Mouse (Mus musculus) thymus, adult 2 months (tissue): ENCODE results near the gene Tmem33. TPM values are rescaled to one million over a fixed set of nuclear protein-coding genes. Genes with fewer than 3 reads are reported as not detected.
A peak's percentile ranks its signal among the peaks of the same experiment; 100 is the strongest.

Experiments
- DNase-seq: peaks from one replicate; pipeline ENCODE4 v3.0.0; 2021
- H3K27ac ChIP-seq: fragments of 200-500 bp; 2 replicates; pipeline ENCODE4 v1.5.1; 2012; ENCODE audit warnings: low read length, control low read depth; ENCODE audit not compliant: control insufficient read depth, insufficient read depth
- H3K27me3 ChIP-seq: fragments of 200-500 bp; 2 replicates; pipeline ENCODE4 v1.6.1; 2012; ENCODE audit warnings: mild to moderate bottlenecking, low read length, moderate library complexity, mixed read lengths; ENCODE audit not compliant: control insufficient read depth, insufficient read depth
- H3K36me3 ChIP-seq: fragments of 200-500 bp; 2 replicates; pipeline ENCODE4 v1.6.1; 2012; ENCODE audit warnings: mild to moderate bottlenecking, low read length, moderate library complexity; ENCODE audit not compliant: control insufficient read depth, insufficient read depth
- H3K4me1 ChIP-seq: fragments of 200-500 bp; replicated peaks from 2 replicates; pipeline ENCODE4 v1.6.1; 2012; ENCODE audit warnings: low read length; ENCODE audit not compliant: control insufficient read depth, insufficient read depth
- H3K4me3 ChIP-seq: fragments of 200-500 bp; 2 replicates; pipeline ENCODE4 v1.5.1; 2012; ENCODE audit warnings: mild to moderate bottlenecking, low read length, control low read depth, moderate library complexity; ENCODE audit not compliant: control insufficient read depth, insufficient read depth
- CTCF ChIP-seq: fragments of 200-500 bp; IDR thresholded peaks from 2 replicates; pipeline ENCODE4 v1.5.1; 2012; ENCODE audit warnings: mild to moderate bottlenecking, control low read depth, low read length, moderate library complexity, borderline replicate concordance; ENCODE audit not compliant: control insufficient read depth, poor library complexity, insufficient read depth; ENCODE audit errors: extremely low read depth
- POLR2A ChIP-seq: fragments of 200-500 bp; IDR thresholded peaks from 2 replicates; pipeline ENCODE4 v1.6.1; 2012; ENCODE audit warnings: mild to moderate bottlenecking, low read length, control low read depth, moderate library complexity; ENCODE audit not compliant: control insufficient read depth, poor library complexity, insufficient read depth; ENCODE audit errors: extremely low read depth
- WGBS: fragments of 180-500 bp; shearing (Covaris S2); methylation state at CpG from one replicate; pipeline ENCODE4 v1.1.7; 2018; 5-methylcytosine and 5-hydroxymethylcytosine counted together
- polyA plus RNA-seq: library from polyadenylated mRNA; depleted of rRNA; stranded (reverse); fragments of >200 nt; gene quantifications from 2 replicates; pipeline ENCODE4 v1.2.3, GENCODE M21; 2012

Gene Tmem33
- polyA plus RNA-seq, 1 experiment, result 161 TPM

DNA sequence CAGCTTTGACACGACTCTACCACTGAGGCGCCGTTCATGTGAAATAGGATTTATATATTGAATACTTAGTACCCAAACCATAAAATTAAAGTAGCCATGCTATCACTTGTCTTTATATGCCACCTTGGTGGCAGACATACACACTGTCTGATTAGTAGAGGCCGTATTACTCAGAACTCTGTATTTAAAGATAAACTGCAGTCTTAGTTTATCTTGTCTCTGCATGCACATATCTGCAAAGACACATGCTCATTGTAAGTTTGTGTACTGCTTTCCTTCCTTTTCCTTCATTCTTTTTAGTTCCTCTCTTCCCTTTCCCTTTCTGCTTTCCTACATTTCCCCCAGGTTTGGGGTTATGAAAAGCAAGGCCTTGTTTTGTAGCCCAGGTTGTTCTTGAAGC, 20.0 kb downstream of the Tmem33 start:
- TF ChIP-seq CTCF (no peak), POLR2A (no peak)
- H3K4me1 ChIP-seq, result no peaks in the 10 kb centered on the region
- no peak for DNase-seq
- no peak overlapping the region for H3K27ac ChIP-seq
- WGBS, result 98% methylated on average over 4 of the region's 4 CpGs
- no peaks in the 10 kb centered on the region for H3K27me3 ChIP-seq
- H3K36me3 ChIP-seq, result peaks cover 17% of the 10 kb centered on the region
- H3K4me3 ChIP-seq, result no peak overlapping the region

DNA sequence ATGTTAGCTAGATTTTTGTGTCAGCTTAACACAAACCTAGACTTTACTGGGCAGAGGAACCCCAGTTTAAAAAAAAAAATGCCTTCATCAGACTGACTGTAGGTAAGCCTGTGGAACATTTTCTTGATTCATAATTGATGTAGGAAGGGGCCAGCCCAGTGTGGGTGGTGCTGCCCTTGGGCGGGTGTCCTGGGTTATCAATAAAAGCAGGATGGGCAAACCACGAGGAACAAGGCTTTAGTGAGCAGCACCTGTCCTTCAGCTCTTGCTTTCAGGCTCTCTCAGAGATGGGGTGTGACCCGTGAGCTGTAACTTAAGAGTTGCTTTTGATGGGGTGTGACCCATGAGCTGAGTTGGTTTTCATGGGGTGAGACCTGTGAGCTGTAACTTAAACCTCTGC, 34.7 kb downstream of the Tmem33 start:
- DNase-seq, result no peak
- no peaks in the 10 kb centered on the region for H3K36me3 ChIP-seq
- H3K27me3 ChIP-seq, result no peaks in the 10 kb centered on the region
- H3K27ac ChIP-seq, result no peak overlapping the region
- TF ChIP-seq POLR2A, result no peak
- TF ChIP-seq CTCF, result no peak
- peaks cover 3% of the 10 kb centered on the region for H3K4me1 ChIP-seq
- WGBS, result 93% methylated on average over 3 of the region's 3 CpGs
- no peak overlapping the region for H3K4me3 ChIP-seq

DNA sequence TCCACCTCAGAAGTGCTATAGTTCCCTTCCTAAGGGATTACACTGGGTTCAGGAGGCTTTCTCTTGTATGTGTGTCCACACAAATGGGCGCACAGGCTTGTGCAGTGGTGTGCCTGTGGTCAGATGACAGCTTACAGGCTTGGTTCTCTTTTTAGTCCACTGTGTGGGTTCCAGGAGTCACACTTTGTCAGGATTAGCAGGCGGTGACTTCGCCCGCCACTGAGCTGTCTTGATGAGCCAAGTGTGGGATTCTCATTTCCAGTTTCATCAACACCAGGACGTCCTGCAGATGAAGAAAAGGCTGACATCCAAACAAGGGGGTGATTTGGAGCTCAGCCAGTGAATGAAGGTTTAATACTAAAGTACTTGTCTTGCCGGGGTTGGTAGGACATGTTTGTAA, 35.3 kb downstream of the Tmem33 start:
- Histone ChIP-seq H3K27ac (no peak overlapping the region), H3K4me1 (peaks cover 8% of the 10 kb centered on the region), H3K4me3 (no peak overlapping the region), H3K27me3 (no peaks in the 10 kb centered on the region), H3K36me3 (no peaks in the 10 kb centered on the region)
- TF ChIP-seq POLR2A (no peak), CTCF (no peak)
- WGBS, result 95% methylated on average over 6 of the region's 6 CpGs
- no peak for DNase-seq

- WGBS, result 96% methylated on average over 1 of the region's 1 CpGs
- Histone ChIP-seq H3K4me1 (peaks cover 8% of the 10 kb centered on the region), H3K36me3 (no peaks in the 10 kb centered on the region), H3K27me3 (no peaks in the 10 kb centered on the region), H3K27ac (no peak overlapping the region), H3K4me3 (no peak overlapping the region)
- no peak for DNase-seq
- no peak for TF ChIP-seq CTCF
- no peak for TF ChIP-seq POLR2A
Observed at GRCm38 (mm10) chr5:67296171-67296570, 35.8 kb downstream of the Tmem33 start.

DNA sequence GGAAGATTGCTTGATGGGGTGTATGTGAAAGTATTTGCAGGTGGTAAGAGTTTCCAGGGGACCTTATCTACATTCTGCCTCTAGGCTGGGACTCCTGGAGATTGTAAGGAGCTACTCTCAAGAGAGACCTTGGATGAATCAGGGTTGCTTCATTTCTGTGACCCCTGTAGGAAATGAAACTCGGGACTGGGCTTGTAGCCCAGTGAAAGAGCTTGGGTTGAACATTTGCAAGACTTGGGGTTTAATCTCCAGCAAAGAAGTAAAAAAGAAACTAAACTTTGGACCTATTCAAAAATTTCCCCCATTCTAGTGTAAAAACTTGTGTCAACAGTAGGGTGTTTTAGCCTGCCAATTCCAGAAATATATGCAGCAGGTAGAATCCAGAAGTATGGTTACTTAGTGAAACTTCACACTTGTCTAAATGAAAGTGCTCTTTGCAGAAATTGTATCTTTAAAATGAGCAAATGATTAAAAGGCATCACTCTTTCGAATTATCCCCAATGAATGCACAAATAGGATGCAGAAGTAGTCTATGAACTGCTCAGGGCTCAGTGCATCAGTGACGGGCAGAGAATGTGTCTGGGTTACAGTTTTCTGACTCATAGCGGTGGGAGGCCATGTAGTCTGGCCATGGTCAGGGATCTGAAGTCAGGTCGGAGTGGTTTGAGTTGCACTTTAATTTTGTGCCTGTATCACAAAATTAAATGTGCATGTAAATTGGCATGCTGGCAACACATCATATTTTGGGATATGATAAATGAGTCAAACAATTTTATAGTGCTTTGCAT, 36.9 kb downstream of the Tmem33 start:
- Histone ChIP-seq H3K27me3 (no peaks in the 10 kb centered on the region), H3K4me1 (peaks cover 8% of the 10 kb centered on the region), H3K36me3 (no peaks in the 10 kb centered on the region), H3K27ac (no peak overlapping the region), H3K4me3 (no peak overlapping the region)
- no peak for DNase-seq
- WGBS, result 93% methylated on average over 5 of the region's 5 CpGs
- TF ChIP-seq CTCF (no peak), POLR2A (no peak)

- H3K4me3 ChIP-seq, result no peak overlapping the region
- peaks cover 8% of the 10 kb centered on the region for H3K4me1 ChIP-seq
- peak; percentile 5 for DNase-seq
- WGBS, result 7% methylated on average over 6 of the region's 6 CpGs
- H3K36me3 ChIP-seq, result no peaks in the 10 kb centered on the region
- H3K27ac ChIP-seq, result no peak overlapping the region
- TF ChIP-seq POLR2A, result no peak
- TF ChIP-seq CTCF, result no peak
- H3K27me3 ChIP-seq, result no peaks in the 10 kb centered on the region
Observed at GRCm38 (mm10) chr5:67299847-67300412, 39.6 kb downstream of the Tmem33 start.
